In the genomic region with DNA sequence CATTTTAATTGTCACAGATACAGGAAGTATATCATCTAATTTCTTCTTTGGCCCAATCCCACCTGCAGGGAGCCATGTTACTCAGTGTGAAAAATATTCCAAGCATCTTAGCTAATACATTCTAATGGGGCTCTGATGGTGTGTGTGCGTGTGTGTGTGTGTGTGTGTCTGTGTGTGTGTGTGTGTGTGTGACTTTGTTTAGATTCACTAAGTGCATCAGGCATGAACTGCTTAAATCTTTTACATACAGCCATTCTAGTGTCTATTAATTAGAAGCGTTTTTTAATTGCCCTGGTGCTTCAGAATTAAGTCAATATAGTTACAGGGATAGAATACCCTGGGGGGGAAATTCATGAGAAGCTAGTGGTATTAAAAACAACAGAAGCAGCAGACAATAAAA, we compare ENCODE assay signal across 15 mouse cellular contexts.
"Had no signal": no experiment of that assay in that cellular context is flagged by ENCODE, and none has a peak within 500 bp of the region (broad histone marks: within the 10 kb centered on the region; RNA-seq: fewer than 3 reads in every experiment).

No protein-coding gene starts in this region.

- H3K4me3 ChIP-seq: kidney, embryonic 15.5 days; limb, embryonic 15.5 days; liver, embryonic 12.5 days had no signal

- DNase-seq: kidney, adult 18-20 months; kidney, postnatal 14 days; layer of hippocampus, adult 9-11 months; layer of hippocampus, postnatal 36 days; lung, embryonic 14.5 days; lung, postnatal 10 days; lung, postnatal 4 days; right cerebral cortex, adult 18-20 months; thymus, postnatal 4 days had no signal

- H3K9me3 ChIP-seq: kidney, embryonic 15.5 days; limb, embryonic 15.5 days; liver, embryonic 12.5 days had no signal

- ATAC-seq: liver, embryonic 12.5 days; midbrain, embryonic 16.5 days had no signal

- H3K4me1 ChIP-seq: kidney, embryonic 15.5 days; limb, embryonic 15.5 days; liver, embryonic 12.5 days had no signal

- H3K9ac ChIP-seq: kidney, embryonic 15.5 days; limb, embryonic 15.5 days; liver, embryonic 12.5 days; lung, embryonic 14.5 days had no signal

- H3K27me3 ChIP-seq: kidney, embryonic 15.5 days; limb, embryonic 15.5 days; liver, embryonic 12.5 days had no signal

- H3K4me2 ChIP-seq: kidney, embryonic 15.5 days; limb, embryonic 15.5 days; liver, embryonic 12.5 days; lung, embryonic 14.5 days; midbrain, embryonic 11.5 days had no signal

- H3K36me3 ChIP-seq: kidney, embryonic 15.5 days; limb, embryonic 15.5 days; liver, embryonic 12.5 days had no signal

- H3K27ac ChIP-seq: kidney, embryonic 15.5 days; limb, embryonic 15.5 days; liver, embryonic 12.5 days; stomach, postnatal 0 days had no signal
